Mouse (Mus musculus) E14TG2a.4 (cell line): ENCODE measurements at regions not wholly inside any gene's neighbourhood (a gene's known extent, or its start where the extent isn't known, plus 50 kb on each side); places are given as distances from the start of the nearest gene placed in this dataset.

ENCODE experiments used
- CTCF ChIP-seq: conservative IDR thresholded peaks from 2 replicates; pipeline ENCODE4 v1.5.1; 2014; ENCODE audit warnings: low read length
- POU5F1 ChIP-seq: IDR thresholded peaks from 2 replicates; pipeline ENCODE4 v1.6.1; 2014; ENCODE audit warnings: low read length, borderline replicate concordance

DNA sequence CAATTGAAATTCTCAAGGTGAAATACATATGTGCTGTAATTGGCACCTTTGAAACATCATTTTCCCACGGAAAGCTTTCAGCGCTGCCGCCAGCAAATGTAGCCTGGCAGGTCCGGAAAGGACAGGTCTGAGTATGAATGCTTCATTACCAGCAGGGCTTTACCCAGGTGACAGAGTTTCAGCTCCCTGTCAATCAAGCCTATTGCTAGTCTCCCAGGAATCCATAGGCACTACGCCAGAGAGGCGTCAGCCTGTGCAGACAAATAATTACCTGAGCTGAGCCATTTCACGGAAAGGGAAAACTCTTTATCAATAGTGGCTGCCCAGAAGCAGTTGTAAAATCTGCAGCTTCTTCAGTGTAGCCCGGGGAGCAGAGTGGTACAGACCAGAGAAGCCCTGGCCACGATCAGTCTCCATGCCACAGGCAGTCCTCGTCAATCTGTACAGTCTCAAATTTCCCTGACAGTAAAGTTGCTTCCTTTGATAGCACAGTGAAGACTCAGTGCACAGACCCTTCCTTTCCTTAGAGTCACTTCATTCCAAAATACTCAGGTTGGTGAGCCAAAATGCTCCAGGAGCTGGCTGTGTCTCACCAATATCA lies 340.7 kb downstream of the Samd5 start:
- TF ChIP-seq CTCF (no peak), POU5F1 (no peak)
